Mouse (Mus musculus) kidney, adult 2 months (tissue): ENCODE results near the gene Adprm. TPM values are rescaled to one million over a fixed set of nuclear protein-coding genes. Genes with fewer than 3 reads are reported as not detected.
"Not testable (repeated sequence)": the region's sequence is repeated elsewhere in the genome, so short reads cannot be mapped to it uniquely, and the experiment has no call there.

ENCODE experiments used
- DNase-seq: peaks from one replicate; pipeline ENCODE4 v3.0.0; 2021
- H3K27ac ChIP-seq: fragments of 200-500 bp; 2 replicates; pipeline ENCODE4 v1.5.1; 2012; ENCODE audit warnings: low read depth, low read length, control low read depth, inconsistent platforms; ENCODE audit not compliant: insufficient read depth
- H3K27me3 ChIP-seq: fragments of 200-500 bp; replicated peaks from 2 replicates; pipeline ENCODE4 v1.6.1; 2012; ENCODE audit warnings: mild to moderate bottlenecking, moderate library complexity, low read length, inconsistent platforms; ENCODE audit not compliant: control insufficient read depth, insufficient read depth
- H3K36me3 ChIP-seq: fragments of 200-500 bp; 2 replicates; pipeline ENCODE4 v1.6.1; 2012; ENCODE audit warnings: mild to moderate bottlenecking, moderate library complexity, low read length, inconsistent platforms; ENCODE audit not compliant: control insufficient read depth, insufficient read depth
- H3K4me1 ChIP-seq: fragments of 200-500 bp; 2 replicates; pipeline ENCODE4 v1.6.1; 2011; ENCODE audit warnings: low read length; ENCODE audit not compliant: control insufficient read depth, insufficient read depth
- H3K4me3 ChIP-seq: fragments of 200-500 bp; 2 replicates; pipeline ENCODE4 v1.5.1; 2011; ENCODE audit warnings: mild to moderate bottlenecking, low read depth, low read length, control low read depth; ENCODE audit not compliant: insufficient read depth
- CTCF ChIP-seq: fragments of 200-500 bp; conservative IDR thresholded peaks from 2 replicates; pipeline ENCODE4 v1.5.1; 2011; ENCODE audit warnings: low read depth, mild to moderate bottlenecking, control low read depth, low read length, moderate library complexity, mixed read lengths; ENCODE audit not compliant: insufficient read depth, insufficient read length
- POLR2A ChIP-seq: fragments of 200-500 bp; IDR thresholded peaks from one replicate; pipeline ENCODE4 v1.6.1; 2011; ENCODE audit warnings: low read depth, low read length, control low read depth
- WGBS: fragments of 180-500 bp; shearing (Covaris S2); methylation state at CpG from one replicate; pipeline ENCODE4 v1.1.7; 2018; 5-methylcytosine and 5-hydroxymethylcytosine counted together
- polyA plus RNA-seq: library from polyadenylated mRNA; depleted of rRNA; stranded (reverse); fragments of >200 nt; gene quantifications from 2 replicates; pipeline ENCODE4 v1.2.3, GENCODE M21; 2012

Adprm gene
- polyA plus RNA-seq, 1 experiment, result 19.0 TPM

GRCm38 (mm10) chr11:67023802-67024340 lies 28.5 kb downstream of the Adprm start:
- DNase-seq, result no peak
- Histone ChIP-seq H3K27ac (no peak overlapping the region), H3K4me3 (no peak overlapping the region), H3K36me3 (no peaks in the 10 kb centered on the region), H3K4me1 (no peaks in the 10 kb centered on the region; the same call in 1 of the 2 replicates), H3K27me3 (no peaks in the 10 kb centered on the region)
- no peak for TF ChIP-seq CTCF
- no peak for TF ChIP-seq POLR2A
- 61% methylated on average over 6 of the region's 6 CpGs for WGBS

- H3K27me3 ChIP-seq, H3K36me3 ChIP-seq, H3K4me3 ChIP-seq, H3K4me1 ChIP-seq, DNase-seq, H3K27ac ChIP-seq: not testable (repeated sequence)
- WGBS, result 38% methylated on average over 1 of the region's 1 CpGs
These were observed 29.2 kb downstream of the Adprm start for GRCm38 (mm10) chr11:67023191-67023590.

GRCm38 (mm10) chr11:67022354-67023115 lies 29.9 kb downstream of the Adprm start:
- no peaks in the 10 kb centered on the region; the same call in 1 of the 2 replicates for H3K4me1 ChIP-seq
- no peak overlapping the region for H3K4me3 ChIP-seq
- 82% methylated on average over 13 of the region's 13 CpGs for WGBS
- TF ChIP-seq CTCF (peak; percentile 51), POLR2A (no peak)
- DNase-seq, result no peak
- no peak overlapping the region for H3K27ac ChIP-seq
- H3K36me3 ChIP-seq, result no peaks in the 10 kb centered on the region
- H3K27me3 ChIP-seq, result no peaks in the 10 kb centered on the region

GRCm38 (mm10) chr11:67020948-67021347 lies 31.4 kb downstream of the Adprm start:
- no peaks in the 10 kb centered on the region; the same call in 1 of the 2 replicates for H3K4me1 ChIP-seq
- no peak overlapping the region for H3K4me3 ChIP-seq
- TF ChIP-seq CTCF, result peak; percentile 65
- TF ChIP-seq POLR2A, result no peak
- H3K27me3 ChIP-seq, result no peaks in the 10 kb centered on the region
- H3K27ac ChIP-seq, result no peak overlapping the region
- H3K36me3 ChIP-seq, result no peaks in the 10 kb centered on the region
- DNase-seq, result peak; percentile 70
- WGBS, result 4% methylated on average over 12 of the region's 12 CpGs

- no peak overlapping the region for H3K4me3 ChIP-seq
- TF ChIP-seq POLR2A, result no peak
- no peak overlapping the region for H3K27ac ChIP-seq
- no peaks in the 10 kb centered on the region for H3K36me3 ChIP-seq
- H3K4me1 ChIP-seq, result no peaks in the 10 kb centered on the region
- H3K27me3 ChIP-seq, result no peaks in the 10 kb centered on the region
- peak; percentile 69 for DNase-seq
- WGBS, result 48% methylated on average over 7 of the region's 7 CpGs
These were observed 32.5 kb downstream of the Adprm start for GRCm38 (mm10) chr11:67019711-67020475.

GRCm38 (mm10) chr11:67017801-67018591 lies 34.4 kb downstream of the Adprm start:
- Histone ChIP-seq H3K4me1 (no peaks in the 10 kb centered on the region), H3K27me3 (no peaks in the 10 kb centered on the region), H3K4me3 (no peak overlapping the region), H3K27ac (no peak overlapping the region), H3K36me3 (no peaks in the 10 kb centered on the region)
- no peak for DNase-seq
- WGBS, result 25% methylated on average over 12 of the region's 12 CpGs
- no peak for TF ChIP-seq POLR2A
- TF ChIP-seq CTCF, result no peak

- DNase-seq, result no peak
- H3K4me3 ChIP-seq, result no peak overlapping the region
- no peaks in the 10 kb centered on the region; the same call in 1 of the 2 replicates for H3K4me1 ChIP-seq
- no peaks in the 10 kb centered on the region for H3K27me3 ChIP-seq
- 72% methylated on average over 4 of the region's 4 CpGs for WGBS
- TF ChIP-seq CTCF (no peak), POLR2A (no peak)
- H3K27ac ChIP-seq, result no peak overlapping the region
- H3K36me3 ChIP-seq, result no peaks in the 10 kb centered on the region
These were observed 40.8 kb downstream of the Adprm start for GRCm38 (mm10) chr11:67011635-67012034.
